Mouse (Mus musculus): ENCODE results near the gene Gm21679.
"Not testable (repeated sequence)": the region's sequence is repeated elsewhere in the genome, so short reads cannot be mapped to it uniquely, and the experiment has no call there.

The Gm21679 gene

DNA sequence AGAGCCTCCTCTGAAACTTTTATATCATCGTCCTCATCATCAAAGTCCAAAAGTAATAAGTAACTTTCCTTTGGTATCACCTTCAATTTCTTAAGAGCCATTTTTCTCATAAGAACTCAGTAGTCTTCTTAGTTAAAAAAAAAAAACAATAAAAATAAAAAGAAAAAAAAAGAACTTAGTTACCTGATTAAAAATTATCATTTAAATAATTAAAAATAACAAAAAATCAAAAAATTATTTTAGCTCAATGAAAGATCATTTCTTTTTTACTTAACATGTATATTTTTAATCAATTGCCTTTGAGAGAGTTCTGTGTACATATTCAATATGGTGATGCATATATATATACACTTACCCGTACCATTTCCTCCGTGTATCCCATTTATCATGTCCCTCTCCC lies at the start of gene Gm21679:
Gene Gm21679 (minus strand): TSS at position 101 of the 400 bp plus-strand sequence.
- not testable (repeated sequence) for DNase-seq (ENCODE audit: low read depth, low spot score)

Measured in skeletal muscle tissue, adult 2 months (tissue).